Mouse (Mus musculus) cerebellum, adult 18-20 months (tissue): ENCODE measurements around the gene Stim1.

Source experiments
- DNase-seq, 2 experiments: peaks; one replicate each; pipeline ENCODE4 v3.0.0; 2021

Gene Stim1

DNA sequence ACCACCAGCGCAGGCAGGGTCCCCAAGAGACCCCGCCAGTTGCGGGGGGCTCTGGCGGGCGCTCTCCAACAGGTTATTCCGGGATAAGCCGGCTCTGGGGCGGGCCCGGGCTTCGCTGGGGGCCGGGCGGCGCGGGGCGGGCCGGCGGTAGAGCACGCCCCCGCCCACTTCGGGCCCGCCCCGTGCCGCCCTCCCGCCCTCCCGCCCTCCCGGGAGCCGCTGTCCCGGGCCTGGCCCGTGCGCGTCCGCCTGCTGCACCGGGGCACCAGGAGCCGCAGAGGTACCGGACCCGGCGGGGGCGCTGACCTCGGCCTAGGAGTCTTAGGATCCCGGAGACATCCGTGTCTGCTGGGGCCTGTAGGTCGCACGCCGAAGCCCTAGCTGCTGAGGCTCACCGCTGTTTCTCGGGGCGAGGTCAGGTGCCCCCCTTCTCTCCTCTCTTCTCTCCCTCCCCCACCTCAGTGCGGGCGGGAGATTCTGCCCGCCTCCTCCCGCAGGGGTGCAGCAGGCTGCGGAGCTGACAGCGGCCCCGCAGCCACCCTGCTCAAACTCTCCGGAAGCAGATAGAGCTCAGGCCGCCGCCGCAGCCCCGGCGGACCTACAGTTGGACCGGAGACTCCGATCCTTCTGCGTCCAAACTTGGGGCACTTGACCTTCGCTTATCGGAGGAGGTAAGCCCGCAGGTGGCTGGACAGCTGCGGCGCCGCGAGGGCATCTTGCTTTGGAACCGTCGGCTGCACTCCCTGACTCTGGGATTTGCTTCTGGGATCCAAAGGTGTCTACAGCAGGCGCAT lies at the start of gene Stim1:
Gene Stim1 (plus strand): TSS at position 206 of the 794 bp plus-strand sequence.
- DNase-seq: peak; percentile 68 to 83

DNA sequence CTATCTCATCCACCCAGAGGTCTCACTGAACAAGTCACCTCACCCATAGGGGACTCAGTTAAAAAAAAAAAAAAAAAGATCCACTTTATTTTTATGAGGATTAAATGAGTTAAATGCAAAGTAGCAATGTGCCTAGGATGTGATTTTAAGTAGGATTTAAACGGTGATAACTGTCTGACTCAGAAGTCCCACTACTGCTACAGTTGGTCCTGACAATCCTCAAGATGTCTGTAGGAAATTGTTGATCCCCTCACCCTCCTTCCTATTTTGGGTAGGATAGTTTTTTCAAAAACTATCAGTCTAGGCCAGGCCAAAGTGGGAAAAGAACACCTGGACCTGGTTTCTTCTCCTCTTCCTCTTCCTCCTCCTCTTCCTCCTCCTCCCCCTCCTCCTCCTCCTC lies 45.7 kb upstream of the Stim1 start:
- no peak for DNase-seq

DNA sequence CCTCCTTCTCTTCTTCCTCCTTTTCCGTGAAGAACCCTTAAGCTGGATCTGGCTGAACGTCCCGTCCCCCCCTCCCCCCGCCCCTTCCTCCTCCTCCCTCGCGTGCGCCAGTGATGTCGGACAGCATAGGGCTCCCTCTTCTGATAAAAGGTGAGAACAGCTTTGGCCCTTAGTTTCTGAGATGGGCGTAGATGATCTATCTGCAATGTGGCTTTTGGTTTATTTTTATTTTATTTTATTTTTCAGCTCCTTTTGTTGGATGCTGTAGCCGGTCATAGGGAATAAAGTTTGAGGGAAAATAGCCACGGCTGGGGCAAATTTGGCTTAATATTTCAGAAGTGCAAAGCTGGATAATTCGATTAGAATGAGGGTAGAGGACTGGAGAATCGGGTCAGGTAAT lies 45.3 kb upstream of the Stim1 start:
- peak; percentile 52 to 57 for DNase-seq

DNA sequence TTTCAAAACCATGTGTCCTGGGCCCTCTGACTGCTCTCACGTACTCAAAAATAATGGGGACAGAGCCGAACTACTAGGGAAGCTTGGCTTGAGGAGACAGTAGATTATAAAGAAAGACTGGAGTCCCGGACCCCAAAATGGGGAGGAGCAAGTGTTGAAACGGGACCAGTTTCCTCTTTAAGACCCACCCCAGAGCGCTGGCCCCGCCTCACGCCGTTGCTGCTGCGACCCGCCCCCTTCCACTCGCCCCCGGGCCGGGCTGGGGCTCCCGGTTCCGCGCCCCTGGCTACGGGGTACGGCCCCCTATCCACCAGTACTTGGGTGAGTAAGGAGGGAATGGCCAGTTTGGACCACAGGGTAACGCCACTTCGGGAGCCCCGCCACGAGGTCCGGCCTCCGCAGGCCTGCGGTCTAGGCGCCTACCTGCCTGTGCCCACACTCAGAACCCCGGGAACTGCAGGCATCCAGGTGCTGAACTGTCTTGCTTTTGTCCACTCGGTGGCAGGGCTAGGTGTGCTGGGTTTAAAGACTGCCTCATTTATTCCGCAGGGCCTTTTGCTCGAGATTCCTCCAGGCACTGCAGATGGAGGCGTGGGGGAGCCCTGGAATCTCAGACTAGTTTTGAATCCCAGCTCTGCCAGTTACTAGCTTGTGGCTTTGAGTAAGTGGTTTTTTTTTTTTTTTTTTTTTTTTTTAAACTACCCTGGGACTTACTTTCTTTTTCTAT lies 44.6 kb upstream of the Stim1 start:
- DNase-seq: peak; percentile 68

DNA sequence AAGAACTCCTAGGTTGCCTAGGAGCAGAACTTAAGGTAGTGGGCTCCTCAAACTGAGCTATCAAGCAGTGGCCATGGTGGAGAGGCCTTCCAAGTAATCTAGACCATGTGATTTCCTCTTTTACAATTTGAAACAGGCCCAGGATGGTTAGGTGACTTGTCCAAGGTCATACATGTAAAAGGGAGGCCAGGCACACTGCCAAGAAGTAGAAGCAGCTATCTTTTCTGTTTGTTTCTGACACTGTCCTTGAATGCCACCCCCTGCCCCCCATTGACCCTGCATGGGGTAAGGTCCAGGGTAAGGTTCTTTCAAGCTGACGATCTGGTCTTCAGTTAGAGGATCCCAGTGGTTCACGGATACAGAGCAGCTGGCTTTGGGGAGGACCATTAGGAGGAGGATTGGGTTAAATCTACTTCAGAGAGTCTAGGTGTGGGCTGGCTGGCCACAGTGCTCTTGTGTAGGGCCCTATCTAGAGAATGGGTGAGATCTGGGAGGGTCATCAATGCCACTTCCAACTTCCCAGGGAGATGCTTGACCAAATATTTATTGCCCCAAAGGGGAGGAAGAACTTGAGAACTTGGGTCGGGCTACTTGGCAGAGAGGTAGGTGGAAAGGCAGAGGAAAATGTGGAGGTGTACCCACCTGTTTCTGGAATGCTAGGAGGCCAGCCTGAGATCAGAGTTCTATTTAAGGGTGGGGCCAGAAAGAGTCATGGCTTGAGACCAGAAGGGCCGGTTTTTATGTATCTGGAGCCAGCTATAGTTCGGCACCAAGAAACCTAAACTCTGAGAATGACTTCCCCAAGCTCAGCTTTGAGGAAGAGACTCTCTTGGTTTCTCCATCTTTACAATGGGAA lies 43.5 kb upstream of the Stim1 start:
- DNase-seq: no peak

DNA sequence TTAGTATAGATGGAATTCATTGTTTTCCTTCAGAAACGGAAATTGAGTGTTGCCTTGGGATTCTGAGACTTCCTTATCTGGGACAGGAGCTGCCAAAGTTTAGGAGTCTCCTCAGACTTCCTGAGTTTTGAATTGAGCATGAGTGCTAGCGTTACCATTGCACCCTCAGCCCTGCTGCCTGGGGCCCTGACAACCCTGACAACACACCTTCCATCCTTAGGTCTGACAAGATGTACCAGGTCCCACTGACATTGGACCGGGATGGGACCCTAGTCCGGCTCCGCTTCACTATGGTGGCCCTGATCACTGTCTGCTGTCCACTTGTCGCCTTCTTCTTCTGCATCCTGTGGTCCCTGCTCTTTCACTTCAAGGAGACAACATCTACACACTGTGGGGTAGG lies 41.6 kb upstream of the Stim1 start:
- no peak for DNase-seq

DNA sequence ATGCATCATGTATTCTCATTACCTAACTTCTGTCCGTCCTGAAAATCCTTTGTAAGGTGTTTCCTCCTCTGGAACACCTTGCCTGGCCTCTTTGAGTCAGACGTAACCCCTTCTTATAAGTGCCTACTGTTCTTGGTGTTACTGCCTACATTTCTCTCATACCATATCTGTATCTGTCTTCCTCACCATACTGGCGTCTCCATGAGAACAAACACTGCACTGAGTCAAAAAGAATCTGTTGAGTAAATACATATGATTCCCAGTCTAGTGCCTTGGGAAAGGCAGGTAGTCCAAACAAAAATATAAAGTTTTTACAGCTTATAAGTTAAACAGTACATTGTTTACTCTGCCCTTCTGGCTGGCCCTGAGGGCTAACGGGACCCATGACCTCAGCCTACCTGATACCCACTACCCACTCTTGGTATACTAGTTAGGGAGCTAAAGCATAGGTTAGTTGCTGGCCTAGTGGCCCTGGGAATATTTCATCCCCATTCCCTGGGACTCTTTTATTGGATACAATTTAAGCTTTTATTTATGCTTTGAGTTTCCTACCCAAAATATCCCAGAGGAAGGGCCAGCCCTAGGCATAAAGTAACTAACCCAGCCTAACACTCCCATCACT lies 39.4 kb upstream of the Stim1 start:
- DNase-seq: no peak

DNA sequence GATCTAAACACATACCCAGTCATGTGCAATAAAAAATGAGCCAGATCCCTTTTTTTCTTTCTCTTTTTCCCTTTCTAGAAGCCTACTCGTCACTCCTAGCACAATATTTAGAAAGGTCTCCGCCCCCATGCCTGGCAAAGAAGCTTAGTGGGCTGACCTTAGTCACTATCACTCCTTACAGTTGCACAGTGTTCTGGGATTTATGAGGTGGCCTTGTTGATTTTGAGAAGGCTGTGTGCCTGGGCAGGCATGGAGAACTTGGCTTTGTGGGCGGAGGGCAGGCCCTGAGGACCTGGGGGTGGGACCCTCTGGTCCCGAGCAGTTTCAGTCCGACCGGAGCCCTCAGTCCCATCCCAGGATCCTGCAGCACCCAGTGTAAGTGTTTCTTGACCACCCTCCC lies 37.8 kb upstream of the Stim1 start:
- no peak for DNase-seq

DNA sequence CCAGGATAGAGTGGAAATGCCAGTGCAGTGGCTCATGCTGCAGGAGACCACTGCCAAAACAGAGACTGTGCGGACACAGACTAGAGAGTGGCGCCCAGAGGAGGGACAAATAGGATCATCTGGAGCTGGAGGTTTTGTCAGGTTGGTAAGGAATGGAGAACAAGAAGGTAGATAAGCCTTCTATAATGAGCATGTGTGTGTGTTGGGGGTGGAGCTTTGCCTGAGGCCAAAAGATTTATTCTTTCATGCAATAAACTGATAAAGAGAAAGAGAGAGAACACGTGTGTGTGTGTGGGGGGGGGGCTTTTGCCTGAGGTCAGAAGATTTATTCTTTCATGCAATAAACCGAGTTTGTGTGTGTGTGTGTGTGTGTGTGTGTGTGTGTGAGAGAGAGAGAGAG lies 34.5 kb upstream of the Stim1 start:
- DNase-seq: no peak

DNA sequence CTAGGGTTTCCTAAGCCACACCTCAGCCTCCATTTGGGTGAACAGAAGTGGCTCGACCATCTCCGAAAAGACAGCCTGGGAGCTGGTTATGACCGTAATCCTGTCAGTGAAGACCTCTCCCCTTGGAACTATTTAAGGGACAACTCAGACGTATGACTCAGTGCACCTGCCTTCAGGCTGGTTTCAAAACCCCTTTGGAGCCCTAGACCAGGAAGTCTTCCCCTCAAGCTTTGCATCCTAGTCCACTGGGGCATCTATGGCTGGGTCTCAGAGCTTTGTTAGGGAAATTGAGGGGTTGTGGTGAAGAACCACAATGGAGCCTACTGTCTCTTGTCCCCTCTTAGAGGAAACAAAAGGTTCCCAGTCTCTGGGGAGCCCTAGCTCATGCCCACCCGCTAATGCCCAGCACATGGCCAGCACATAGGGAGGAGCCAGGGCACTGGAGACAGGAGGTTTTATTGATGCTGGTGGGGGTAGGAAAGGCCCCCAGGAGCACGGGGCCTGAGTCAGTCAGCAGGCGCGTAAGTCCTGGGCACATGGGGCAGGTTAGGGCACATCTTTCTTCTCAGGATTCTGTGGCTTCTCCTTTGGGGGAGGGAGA lies 28.8 kb upstream of the Stim1 start:
- DNase-seq: no peak

DNA sequence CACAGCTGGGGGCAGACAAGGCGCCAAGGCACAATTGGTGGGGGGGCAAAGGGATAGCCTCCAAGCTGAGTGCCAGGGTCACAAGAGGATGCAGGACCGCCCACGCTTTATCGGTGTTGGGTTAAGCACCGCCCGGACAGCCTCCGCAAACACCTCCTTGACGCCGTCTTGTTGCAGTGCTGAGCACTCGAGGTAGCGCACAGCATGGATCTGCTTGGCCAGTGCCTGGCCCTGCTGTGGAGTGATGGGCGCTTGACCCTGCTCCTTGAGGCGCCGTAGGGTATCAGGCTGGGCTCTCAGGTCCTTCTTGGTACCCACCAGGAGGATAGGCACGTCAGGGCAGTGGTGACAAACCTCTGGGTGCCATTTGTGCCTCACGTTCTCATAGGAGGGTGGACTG lies 28.0 kb upstream of the Stim1 start:
- DNase-seq: no peak

DNA sequence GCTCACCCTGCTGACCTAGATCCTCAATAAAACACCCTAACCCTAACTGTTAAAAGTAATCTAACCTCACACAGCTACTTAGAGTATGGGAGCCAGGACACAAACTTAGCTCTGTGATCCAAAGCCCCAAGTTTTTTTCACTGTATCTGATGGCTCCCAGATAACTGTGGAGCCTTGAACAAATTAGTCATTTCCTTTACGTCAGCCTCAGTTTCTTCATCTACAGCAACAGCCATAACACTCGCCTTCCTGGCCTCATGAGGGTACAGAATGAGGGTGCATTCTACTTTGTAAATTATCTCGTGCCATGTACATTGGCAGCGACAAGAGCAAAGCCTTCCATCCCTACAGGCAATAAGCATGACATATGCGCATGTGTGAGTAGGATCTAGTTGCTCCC lies 25.2 kb upstream of the Stim1 start:
- no peak for DNase-seq

DNA sequence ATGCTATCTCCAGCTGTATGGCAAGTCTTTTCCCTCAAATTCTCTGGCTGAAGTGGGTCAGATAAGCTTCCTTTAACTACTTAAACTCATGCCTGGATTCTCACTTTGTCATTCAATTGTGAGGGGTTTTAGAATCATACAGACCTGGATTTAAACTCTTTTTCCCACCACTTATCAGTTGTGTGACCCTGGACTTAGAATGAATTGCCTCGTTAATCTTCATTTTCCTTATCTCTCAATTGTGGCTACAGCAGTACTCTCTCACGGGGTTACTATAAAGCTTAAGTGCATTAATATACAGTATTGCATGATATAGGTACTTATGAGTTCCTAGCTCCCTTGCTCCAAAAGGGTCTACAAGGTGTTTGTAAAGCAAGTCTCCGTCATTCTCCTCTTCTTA lies 24.7 kb upstream of the Stim1 start:
- no peak for DNase-seq

DNA sequence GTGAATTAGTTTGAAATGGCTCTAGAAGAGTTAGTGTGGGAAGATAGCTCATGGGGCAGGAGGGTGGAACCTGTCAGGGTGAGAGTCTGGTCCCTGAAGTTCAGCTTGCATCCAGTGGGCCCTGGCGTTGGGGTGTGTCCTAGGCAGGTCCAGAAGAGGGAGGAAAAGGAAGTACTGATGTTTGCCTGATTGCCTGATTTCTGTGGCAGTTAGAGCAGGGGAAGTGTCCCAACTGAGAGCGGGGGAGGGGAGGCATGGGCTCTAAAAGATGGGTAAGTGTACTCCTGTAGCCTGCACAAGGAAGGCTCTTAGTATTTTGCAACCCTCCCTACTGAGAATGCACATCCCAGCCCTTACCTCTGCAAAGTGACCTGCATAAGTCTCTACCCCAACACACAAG lies 23.7 kb upstream of the Stim1 start:
- DNase-seq: no peak

DNA sequence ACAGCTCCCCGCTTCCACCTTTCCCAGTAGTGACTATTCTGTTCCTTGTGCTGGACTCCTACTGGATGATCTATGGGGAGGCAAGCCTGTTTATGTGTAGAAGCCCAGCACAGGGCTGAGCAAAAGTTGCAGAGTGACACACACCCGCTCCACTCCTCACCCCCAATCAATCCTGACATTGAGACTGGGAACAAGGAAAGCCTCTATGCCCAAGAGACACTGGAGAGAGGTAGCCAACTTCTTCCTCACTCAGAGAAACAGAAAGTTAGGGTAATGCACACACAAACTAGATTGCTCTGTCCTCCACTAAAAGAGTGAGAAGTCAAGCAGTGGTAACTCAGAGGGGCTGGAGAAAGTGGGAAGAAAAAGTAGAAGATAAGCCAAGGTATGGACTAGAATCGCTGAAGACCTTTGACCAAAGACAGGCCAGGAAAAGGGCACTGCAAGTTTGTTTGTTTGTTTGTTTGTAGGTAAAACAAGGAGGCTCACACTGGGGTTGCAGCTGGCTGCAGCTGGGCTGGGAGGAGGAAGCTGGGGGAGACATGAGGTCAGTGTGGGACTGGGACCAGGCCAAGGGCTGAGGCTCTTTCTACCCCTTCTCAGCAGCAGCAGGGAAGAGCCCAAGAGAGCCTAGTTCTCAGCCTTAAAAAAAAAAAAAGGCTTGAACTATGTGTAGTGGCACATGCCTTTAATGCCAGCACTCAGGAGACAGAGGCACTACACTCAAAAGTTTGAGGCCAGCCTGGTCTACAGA lies 22.6 kb upstream of the Stim1 start:
- DNase-seq: no peak

DNA sequence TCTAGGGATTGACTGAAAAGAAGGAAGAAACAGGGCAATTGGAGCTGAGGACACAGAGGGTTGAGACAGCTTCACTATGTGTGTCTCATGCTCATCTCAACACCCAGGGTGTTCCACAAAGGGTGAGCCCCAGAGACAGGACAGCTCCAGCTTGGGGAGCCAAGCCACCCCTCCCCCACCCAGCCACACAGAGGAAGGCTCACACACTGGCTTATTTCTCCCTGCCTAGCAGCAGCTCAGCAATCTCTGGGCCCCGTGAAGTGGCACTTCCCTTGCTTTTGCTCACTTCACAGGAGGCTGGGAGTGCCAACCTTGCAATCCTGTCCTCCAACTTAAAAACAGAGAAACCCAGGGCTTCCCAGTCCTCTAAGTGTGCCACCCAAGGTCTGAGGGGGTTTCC lies 21.8 kb upstream of the Stim1 start:
- no peak for DNase-seq

DNA sequence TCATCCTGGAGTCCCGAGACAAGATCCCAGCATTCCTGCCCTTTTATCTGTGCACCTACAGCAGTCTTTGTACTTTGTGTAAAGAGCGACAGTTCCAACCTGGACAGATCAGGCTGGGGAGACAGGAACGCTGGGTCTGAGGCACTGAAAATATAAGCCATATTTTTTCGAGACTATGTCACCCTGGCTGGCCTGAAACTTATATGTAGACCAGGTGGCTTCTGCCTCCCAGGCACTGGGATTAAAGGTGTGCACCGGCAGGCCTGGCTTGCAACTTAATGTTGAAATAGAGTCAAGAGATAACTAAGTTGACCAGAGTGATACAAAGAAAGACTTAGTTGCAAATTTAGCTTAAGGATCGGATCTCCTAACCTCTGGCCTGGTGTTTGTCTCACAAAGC lies 21.3 kb upstream of the Stim1 start:
- DNase-seq: no peak

DNA sequence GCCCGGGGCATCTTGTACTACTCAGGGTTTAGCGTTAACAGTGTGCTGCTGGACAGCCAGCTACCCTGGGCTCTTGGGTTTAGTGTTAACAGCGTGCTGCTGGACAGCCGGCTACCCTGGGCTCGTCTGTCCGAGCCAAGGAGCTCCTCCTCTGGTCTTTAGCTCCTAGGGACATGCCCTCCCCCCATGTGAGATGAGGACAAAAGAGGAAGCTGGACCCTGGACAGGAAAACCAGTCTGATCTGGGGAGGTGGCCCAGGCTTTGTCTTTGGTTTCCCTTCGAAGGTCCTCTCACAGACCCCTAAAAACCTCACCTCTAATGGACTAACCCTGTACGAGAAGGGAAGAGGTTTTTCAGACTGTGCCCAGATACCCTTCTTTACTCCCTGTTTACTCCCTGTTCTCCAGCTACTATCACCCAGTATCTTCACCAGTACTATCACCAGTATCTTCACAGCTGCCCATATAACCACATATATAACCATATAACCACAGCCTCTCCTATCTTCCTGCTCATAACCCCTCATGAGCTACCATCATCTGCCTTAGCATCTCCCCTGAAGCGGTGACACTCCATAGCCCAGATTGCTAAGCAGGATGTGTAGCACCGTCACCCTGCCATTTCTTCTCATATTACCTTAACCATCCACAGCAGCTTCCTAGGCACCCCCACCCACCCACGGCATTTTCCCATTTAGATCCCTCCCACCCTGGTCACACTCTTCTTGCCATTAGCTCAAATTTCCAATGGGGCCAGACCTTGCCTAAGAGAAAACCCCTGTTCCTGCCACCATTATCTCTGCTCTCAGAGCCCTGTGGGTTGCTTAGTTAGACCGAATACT lies 20.4 kb upstream of the Stim1 start:
- no peak for DNase-seq

DNA sequence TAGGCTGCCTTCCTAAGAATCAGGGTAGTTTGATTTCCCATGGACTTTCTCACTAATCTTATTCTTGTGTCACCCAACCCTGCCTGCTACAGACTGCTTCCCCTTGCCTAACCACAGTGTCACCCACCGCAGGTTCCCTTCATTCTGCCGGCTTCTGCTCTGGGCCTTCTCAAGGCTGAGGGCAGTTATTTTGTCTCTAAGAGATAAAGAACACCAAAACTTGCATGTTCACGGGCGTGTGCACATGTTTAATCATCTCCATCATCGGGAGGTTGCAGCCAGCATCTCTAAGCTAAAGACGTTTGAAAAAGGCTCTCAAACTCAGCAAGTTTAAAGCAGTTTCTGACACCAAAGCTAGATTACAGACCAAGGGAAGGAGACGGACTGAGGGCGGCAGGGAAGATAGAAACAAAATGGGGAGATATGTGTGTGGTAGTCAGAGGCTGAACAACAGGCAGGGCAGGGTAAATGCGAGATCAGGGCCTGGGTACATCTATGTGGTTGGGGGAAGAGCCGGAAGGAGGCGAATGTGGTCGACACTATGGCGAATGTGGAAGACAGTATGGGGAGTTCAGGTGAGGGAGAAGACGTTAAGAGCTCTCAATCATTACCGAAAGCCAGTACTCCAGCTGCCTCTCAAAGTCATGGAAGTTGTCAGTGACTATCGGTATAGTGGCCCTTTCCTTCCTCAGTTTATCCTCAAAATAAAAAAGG lies 18.8 kb upstream of the Stim1 start:
- no peak for DNase-seq

DNA sequence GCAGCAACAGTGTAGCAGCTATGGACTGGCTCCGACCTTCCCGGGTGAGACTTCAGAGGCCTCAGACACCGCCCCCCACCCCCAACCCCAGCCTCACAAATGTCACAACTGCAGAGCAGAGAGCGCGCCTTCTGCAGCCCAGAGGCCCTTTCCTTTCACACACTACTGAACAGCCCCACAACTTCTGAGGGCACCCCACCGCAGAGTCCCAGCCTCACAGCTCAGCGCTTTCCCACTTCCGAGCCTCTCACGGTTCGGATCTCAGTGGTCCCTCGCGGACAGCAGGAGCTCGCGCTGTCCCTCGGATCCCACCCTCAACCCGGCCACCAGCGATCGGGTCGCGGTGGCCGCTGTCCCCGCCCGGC lies 18.1 kb upstream of the Stim1 start:
- DNase-seq: peak in 1 of 2 experiments; percentile 19
